Mouse (Mus musculus): Measurements from ENCODE around the gene Hist1h2ad.
A peak's percentile ranks its signal among the peaks of the same experiment; 100 is the strongest.
"Not testable (repeated sequence)": the region's sequence is repeated elsewhere in the genome, so short reads cannot be mapped to it uniquely, and the experiment has no call there.

Gene Hist1h2ad

DNA sequence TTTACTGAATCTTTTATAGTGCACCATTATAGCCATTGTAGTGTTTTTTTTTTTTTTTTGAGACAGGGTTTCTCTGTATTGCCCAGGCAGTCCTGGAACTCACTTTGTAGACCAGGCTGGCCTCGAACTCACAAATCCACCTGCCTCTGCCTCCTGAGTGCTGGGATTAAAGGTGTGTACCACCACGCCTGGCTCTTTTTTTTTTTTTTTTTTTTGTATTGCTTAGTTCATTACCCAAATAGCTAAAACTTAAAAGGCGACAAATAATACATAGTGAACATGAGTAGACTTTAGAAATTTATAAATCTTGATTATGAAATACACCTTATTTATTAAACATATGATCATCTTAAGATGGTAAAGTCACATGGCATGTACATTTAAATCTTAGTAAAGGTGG lies 32.7 kb upstream of the Hist1h2ad start:
- DNase-seq (ENCODE audit: low spot score) = no peak

DNA sequence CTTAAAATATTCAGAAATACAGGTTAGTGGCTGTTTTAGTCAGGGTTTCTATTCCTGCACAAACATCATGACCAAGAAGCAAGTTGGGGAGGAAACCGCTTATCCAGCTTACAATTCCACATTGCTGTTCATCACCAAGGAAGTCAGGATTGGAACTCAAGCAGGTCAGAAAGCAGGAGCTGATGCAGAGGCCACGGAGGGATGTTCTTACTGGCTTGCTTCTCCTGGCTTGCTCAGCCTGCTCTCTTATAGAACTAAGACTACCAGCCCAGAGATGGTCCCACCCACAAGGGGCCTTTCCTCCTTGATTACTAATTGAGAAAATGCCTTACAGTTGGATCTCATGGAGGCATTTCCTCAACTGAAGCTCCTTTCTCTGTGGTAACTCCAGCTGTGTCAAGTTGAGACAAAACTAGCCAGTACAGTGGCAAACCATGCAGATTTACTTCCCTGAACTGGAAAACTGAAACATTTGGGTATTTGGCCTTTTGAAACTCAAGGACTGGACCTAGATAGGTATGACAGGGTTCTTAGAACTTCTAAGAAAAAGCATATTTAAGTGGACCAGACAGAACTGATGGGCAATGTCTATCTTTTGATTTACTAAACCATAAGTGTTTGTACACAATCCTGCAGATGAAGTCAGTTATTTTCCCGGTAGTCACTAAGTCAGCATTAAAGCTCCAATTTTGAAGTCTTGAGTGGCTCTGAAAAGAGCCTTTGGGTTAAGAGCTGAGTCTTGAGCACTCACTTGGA lies 31.8 kb upstream of the Hist1h2ad start:
- DNase-seq (ENCODE audit: low spot score) = not testable (repeated sequence)

DNA sequence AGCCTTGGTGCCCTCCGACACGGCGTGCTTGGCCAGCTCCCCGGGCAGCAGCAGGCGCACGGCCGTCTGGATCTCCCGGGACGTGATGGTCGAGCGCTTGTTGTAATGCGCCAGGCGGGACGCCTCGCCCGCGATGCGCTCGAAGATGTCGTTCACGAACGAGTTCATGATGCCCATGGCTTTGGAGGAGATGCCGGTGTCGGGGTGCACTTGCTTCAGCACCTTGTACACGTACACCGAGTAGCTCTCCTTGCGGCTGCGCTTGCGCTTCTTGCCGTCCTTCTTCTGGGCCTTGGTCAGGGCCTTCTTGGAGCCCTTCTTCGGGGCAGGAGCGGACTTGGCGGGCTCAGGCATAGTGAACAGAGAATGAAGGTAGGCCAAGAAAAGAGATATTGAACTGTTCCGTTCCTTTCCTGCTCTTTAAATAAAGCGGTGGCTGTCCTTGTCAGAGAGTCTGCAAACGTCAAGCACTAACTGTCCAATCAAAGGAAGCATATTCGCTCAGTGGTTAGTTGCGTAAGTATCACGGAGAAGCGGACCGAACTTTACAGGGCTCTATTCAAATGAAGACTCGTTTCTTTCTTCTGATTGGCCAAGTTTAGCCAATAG lies 31.1 kb upstream of the Hist1h2ad start, which contains the start of gene Hist1h2bh:
Gene Hist1h2bh (minus strand): TSS at position 394 of the 609 bp plus-strand sequence.
- DNase-seq (ENCODE audit: low spot score) = peak; percentile 83

DNA sequence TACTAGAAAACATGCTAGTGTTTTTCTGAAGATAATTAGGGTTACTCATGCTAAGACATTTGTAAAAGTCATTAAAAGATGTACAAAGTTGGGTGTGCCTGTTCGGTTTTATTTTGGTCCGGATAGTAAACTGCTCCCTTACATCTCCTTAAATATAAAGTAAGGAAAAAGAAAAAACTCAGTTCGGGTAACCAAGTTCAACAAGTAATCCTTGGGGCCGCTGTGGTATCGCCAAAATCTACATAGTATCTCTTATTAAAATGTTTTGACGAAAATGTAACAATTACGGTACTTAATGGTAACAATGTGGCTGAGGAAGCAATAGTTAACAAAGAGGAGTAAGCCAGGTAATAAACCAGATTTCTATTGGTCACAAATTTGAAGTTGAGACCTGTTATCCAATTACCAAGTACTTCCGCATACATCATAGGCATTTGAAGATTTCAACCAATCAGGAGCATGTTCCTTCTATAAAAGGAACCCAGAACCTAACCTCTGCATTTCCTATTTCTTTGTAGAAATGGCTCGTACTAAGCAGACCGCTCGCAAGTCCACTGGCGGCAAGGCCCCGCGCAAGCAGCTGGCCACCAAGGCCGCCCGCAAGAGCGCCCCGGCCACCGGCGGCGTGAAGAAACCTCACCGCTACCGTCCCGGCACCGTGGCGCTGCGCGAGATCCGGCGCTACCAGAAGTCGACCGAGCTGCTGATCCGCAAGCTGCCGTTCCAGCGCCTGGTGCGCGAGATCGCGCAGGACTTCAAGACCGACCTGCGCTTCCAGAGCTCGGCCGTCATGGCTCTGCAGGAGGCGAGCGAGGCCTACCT lies 30.0 kb upstream of the Hist1h2ad start, which contains the start of gene Hist1h3f:
Gene Hist1h3f (plus strand): TSS at position 88 of the 822 bp plus-strand sequence.
- peak; percentile 83 for DNase-seq (ENCODE audit: low spot score)

- DNase-seq (ENCODE audit: low spot score) = not testable (repeated sequence)
These were observed 29.4 kb upstream of the Hist1h2ad start for GRCm38 (mm10) chr13:23544787-23545120.

DNA sequence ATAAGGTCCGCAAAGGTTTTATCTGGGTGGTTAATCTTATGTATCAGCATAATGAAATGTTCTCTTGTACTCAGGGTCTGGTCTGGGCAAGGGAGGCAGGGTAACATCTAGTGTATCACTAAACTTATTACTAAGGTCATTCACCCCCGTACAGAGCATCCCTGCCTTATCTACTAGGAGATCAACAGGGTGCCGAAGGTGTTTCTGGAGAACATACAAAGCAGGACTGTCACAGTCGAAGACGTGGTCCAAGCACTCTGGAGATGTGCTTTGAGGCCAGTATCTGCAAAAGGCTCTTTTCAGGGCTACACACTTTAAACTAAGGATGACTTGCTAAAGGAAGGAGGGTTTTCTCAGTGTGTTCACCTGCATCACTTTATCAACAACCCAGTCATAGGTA lies 27.5 kb upstream of the Hist1h2ad start:
- DNase-seq (ENCODE audit: low spot score) = no peak

DNA sequence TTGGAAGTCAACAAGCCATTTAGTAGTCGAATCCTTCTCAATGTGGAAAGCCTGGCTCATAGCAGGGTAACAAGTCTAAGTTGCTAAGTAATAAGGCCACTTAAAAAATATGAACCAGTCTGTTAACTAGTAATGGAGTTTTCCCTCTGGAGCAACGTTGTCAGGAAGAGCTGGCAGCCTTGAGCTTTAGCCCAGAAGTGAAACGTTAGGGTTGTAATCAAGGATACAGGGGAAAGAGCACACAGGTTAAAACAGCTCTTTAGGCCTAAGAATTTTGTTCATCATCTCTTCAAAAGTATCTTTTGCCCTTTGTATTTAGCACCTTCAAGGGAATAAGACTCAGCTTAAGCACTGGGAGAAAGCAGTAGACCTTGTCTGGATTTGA lies 23.4 kb upstream of the Hist1h2ad start:
- no peak for DNase-seq (ENCODE audit: low spot score)

DNA sequence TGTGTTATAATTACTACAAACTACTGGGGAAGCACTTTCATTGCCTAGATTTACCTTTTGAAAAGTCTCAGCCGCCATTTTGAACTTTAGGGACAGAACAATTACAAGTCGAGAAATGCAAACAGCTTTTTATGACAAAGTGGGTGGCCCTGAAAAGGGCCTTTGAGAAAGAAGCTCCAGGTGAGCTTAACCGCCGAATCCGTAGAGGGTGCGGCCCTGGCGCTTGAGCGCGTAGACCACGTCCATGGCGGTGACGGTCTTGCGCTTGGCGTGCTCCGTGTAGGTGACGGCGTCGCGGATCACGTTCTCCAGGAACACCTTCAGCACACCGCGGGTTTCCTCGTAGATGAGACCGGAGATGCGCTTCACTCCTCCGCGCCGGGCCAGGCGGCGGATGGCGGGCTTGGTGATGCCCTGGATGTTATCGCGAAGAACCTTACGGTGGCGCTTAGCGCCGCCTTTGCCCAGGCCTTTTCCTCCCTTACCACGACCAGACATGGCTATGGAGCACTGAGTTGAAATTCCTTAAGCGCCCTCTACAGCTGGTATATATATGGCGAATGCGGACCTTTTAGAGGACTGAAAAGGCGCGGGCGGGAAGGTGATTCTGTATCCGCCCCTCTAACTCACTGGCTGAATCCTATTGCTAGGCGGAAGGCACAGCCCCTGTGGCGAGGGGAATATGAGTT lies 22.9 kb upstream of the Hist1h2ad start, which contains the start of gene Hist1h4f:
Gene Hist1h4f (minus strand): TSS at position 503 of the 689 bp plus-strand sequence.
- DNase-seq (ENCODE audit: low spot score) = peak; percentile 83

- no peak for DNase-seq (ENCODE audit: low spot score)
These were observed 22.0 kb upstream of the Hist1h2ad start for GRCm38 (mm10) chr13:23551931-23552914.

- DNase-seq (ENCODE audit: low spot score) = no peak
These were observed 21.2 kb upstream of the Hist1h2ad start, which contains the start of gene Hist1h1d for GRCm38 (mm10) chr13:23552962-23553361. Gene Hist1h1d (plus strand): TSS chr13:23553262.

GRCm38 (mm10) chr13:23554393-23554792 lies 19.8 kb upstream of the Hist1h2ad start:
- no peak for DNase-seq (ENCODE audit: low spot score)

GRCm38 (mm10) chr13:23554925-23555838 lies 19.0 kb upstream of the Hist1h2ad start:
- peak; percentile 60 for DNase-seq (ENCODE audit: low spot score)

GRCm38 (mm10) chr13:23555839-23556416 lies 18.3 kb upstream of the Hist1h2ad start:
- peak; percentile 63 for DNase-seq (ENCODE audit: low spot score)

DNA sequence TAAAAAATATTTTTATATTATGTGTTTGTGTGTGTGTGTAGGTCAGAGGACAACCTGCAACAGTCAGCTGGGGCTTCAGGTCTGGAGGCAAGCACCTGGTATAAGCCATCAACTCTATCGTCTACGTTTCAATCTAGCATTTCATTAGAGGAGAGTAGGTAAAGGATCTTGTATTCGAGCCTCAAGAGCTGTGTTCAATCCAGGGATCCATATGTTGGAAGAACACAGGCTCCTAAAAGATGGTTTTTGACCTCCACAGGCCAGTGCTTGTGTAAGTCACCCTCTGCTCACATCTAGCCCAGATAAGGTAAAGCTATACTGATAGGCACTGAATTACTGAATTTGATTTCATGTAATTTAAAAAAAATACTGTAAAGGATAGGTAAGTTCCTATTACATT lies 17.3 kb upstream of the Hist1h2ad start:
- DNase-seq (ENCODE audit: low spot score) = no peak

- DNase-seq (ENCODE audit: low spot score) = not testable (repeated sequence)
These were observed 13.5 kb upstream of the Hist1h2ad start for GRCm38 (mm10) chr13:23560699-23561098.

DNA sequence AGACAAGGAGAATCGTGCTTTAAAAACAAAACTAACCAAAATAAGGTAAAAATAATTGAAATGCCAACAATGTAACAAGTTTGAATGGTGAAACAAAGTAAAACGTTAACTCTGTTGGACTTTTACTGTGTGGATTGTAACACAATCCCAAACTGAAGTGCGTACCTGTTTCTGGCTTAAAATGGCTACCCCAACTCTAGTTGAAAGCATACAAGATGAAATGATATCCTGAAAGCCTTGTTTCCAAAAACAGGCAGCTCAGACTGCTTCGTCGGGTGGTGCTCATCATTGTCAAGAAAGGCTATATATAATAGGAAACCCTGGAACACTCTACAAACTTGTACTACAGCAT lies 12.7 kb upstream of the Hist1h2ad start:
- DNase-seq (ENCODE audit: low spot score) = not testable (repeated sequence)

- peak; percentile 95 for DNase-seq (ENCODE audit: low spot score)
These were observed 12.1 kb upstream of the Hist1h2ad start, which contains the start of gene Hist1h3e for GRCm38 (mm10) chr13:23561883-23562659. Gene Hist1h3e (minus strand): TSS chr13:23562369.

DNA sequence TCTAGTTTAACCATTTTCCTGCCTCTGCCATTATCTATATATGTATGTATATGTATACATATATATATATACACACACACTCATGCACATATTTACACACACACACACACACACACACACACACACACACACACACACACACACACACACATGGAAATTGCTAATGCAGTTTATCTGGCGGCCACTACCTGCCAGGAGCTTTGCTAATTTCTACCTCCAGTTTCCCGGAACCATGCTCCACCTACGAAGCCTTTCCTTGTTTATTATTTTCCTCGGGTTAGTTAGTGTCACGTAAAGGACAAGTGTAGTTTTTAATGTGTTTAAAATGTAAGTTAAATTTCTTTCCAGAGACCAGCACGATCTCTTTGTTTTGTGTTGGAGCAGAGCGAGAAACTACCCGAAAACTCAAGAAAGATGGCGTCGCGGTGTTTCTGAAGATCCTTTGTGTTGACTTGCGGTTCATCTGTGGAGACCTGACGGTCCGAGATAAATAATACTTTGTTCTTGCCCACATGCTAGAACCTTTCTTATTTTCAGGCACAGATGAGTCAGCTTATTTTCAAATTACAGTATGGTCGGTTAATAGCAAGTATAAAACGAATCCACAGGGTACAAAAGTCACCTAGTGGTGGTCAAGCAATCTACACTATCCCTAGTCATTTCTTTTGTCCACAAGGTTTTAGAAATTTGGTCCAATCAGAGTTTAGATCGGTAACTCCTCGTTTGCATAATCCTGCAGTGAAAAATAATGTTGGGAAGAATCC lies 11.3 kb upstream of the Hist1h2ad start:
- peak; percentile 33 for DNase-seq (ENCODE audit: low spot score)

Data from T-cell, adult 2 months (primary cell).